Mouse (Mus musculus): Measurements from ENCODE around the gene Idh3g. TPM values are rescaled to one million over a fixed set of nuclear protein-coding genes. Genes with fewer than 3 reads are reported as not detected.
A peak's percentile ranks its signal among the peaks of the same experiment; 100 is the strongest.
"Not testable (repeated sequence)": the region's sequence is repeated elsewhere in the genome, so short reads cannot be mapped to it uniquely, and the experiment has no call there.

The Idh3g gene
- total RNA-seq, 2 experiments from 2014 or later, result 231 to 396 TPM

GRCm38 (mm10) chrX:73758611-73759290 lies 27.9 kb downstream of the Idh3g start:
- ATAC-seq (replicated peaks; ENCODE audit: poor library complexity), result 0 out of 2 replicates have a peak, but pooled peaks have one; percentile 14

GRCm38 (mm10) chrX:73756334-73757140 lies 30.2 kb downstream of the Idh3g start, which contains the start of gene Plxnb3:
TSS of gene Plxnb3 (plus strand) at chrX:73757090.
- no peak for ATAC-seq (replicated peaks; ENCODE audit: poor library complexity)

- ATAC-seq (replicated peaks; ENCODE audit: poor library complexity), result no peak; the same call in 1 of the 2 replicates
These were observed 37.7 kb downstream of the Idh3g start for GRCm38 (mm10) chrX:73748977-73749376.

- ATAC-seq (replicated peaks; ENCODE audit: poor library complexity), result no peak
These were observed 41.8 kb downstream of the Idh3g start for GRCm38 (mm10) chrX:73744774-73745481.

GRCm38 (mm10) chrX:73739841-73740240 lies 46.9 kb downstream of the Idh3g start:
- not testable (repeated sequence) for ATAC-seq (replicated peaks; ENCODE audit: poor library complexity)

GRCm38 (mm10) chrX:73739151-73739550 lies 47.5 kb downstream of the Idh3g start:
- ATAC-seq (replicated peaks; ENCODE audit: poor library complexity), result no peak

GRCm38 (mm10) chrX:73738155-73738554 lies 48.5 kb downstream of the Idh3g start:
- peak; percentile 64; the same call in 1 of the 2 replicates for ATAC-seq (replicated peaks; ENCODE audit: poor library complexity)

- no peak for ATAC-seq (replicated peaks; ENCODE audit: poor library complexity)
These were observed 55.8 kb downstream of the Idh3g start for GRCm38 (mm10) chrX:73730908-73731307.

Other genes starting within 250 kb of the Idh3g start
- gene Dusp9, start 147.5 kb downstream of the Idh3g start, total RNA-seq (2015), result 0.22 and 0.67 TPM in 2 replicates
- gene Dusp9, start 147.5 kb downstream of the Idh3g start, total RNA-seq (2017), result 0.44 and 0.67 TPM in 2 replicates
- gene Pnck, start 126.8 kb downstream of the Idh3g start, total RNA-seq (2015), result 0.71 and 1.2 TPM in 2 replicates
- gene Pnck, start 126.8 kb downstream of the Idh3g start, total RNA-seq (2017), result 0.21 TPM in 1 of 2 replicates, not detected in the other
- gene Slc6a8, start 113.7 kb downstream of the Idh3g start, total RNA-seq (2015), result 0.07 and 0.61 TPM in 2 replicates
- 0.04 TPM in 1 of 2 replicates, not detected in the other for gene Slc6a8, start 113.7 kb downstream of the Idh3g start, total RNA-seq (2017)
- 265 and 285 TPM in 2 replicates for gene Bcap31, start 70.7 kb downstream of the Idh3g start, total RNA-seq (2015)
- gene Bcap31, start 70.7 kb downstream of the Idh3g start, total RNA-seq (2017), result 218 and 226 TPM in 2 replicates
- 34.7 and 37.8 TPM in 2 replicates for gene Abcd1, start 70.3 kb downstream of the Idh3g start, total RNA-seq (2015)
- gene Abcd1, start 70.3 kb downstream of the Idh3g start, total RNA-seq (2017), result 13.6 and 19.4 TPM in 2 replicates
- not detected in 2 replicates for gene Plxnb3, start 29.8 kb downstream of the Idh3g start, total RNA-seq (2015)
- gene Plxnb3, start 29.8 kb downstream of the Idh3g start, total RNA-seq (2017), result 0.50 TPM in 1 of 2 replicates, not detected in the other
- not detected in 2 replicates for gene Srpk3, start 12.5 kb downstream of the Idh3g start, total RNA-seq (2015)
- gene Srpk3, start 12.5 kb downstream of the Idh3g start, total RNA-seq (2017), result 0.20 TPM in 1 of 2 replicates, not detected in the other
- 537 and 612 TPM in 2 replicates for gene Ssr4, start 131 bp upstream of the Idh3g start, total RNA-seq (2015)
- 295 and 337 TPM in 2 replicates for gene Ssr4, start 131 bp upstream of the Idh3g start, total RNA-seq (2017)
- gene Pdzd4, start 38.1 kb upstream of the Idh3g start, total RNA-seq (2015), result 0.32 and 0.51 TPM in 2 replicates
- 1.2 and 2.1 TPM in 2 replicates for gene Pdzd4, start 38.1 kb upstream of the Idh3g start, total RNA-seq (2017)
- not detected in 2 replicates for gene Avpr2, start 105.2 kb upstream of the Idh3g start, total RNA-seq (2015)
- 0.12 and 0.30 TPM in 2 replicates for gene Avpr2, start 105.2 kb upstream of the Idh3g start, total RNA-seq (2017)
- 1.3 and 1.5 TPM in 2 replicates for gene L1cam, start 109.2 kb upstream of the Idh3g start, total RNA-seq (2015)
- 0.17 and 0.46 TPM in 2 replicates for gene L1cam, start 109.2 kb upstream of the Idh3g start, total RNA-seq (2017)
- 21.8 and 25.2 TPM in 2 replicates for gene Arhgap4, start 135.0 kb upstream of the Idh3g start, total RNA-seq (2015)
- 39.2 and 40.1 TPM in 2 replicates for gene Arhgap4, start 135.0 kb upstream of the Idh3g start, total RNA-seq (2017)
- 115 and 125 TPM in 2 replicates for gene Naa10, start 135.0 kb upstream of the Idh3g start, total RNA-seq (2015)
- gene Naa10, start 135.0 kb upstream of the Idh3g start, total RNA-seq (2017), result 169 and 186 TPM in 2 replicates
- gene Renbp, start 144.0 kb upstream of the Idh3g start, total RNA-seq (2015), result 7.5 and 7.6 TPM in 2 replicates
- 17.6 and 33.4 TPM in 2 replicates for gene Renbp, start 144.0 kb upstream of the Idh3g start, total RNA-seq (2017)
- 125 and 129 TPM in 2 replicates for gene Hcfc1, start 179.5 kb upstream of the Idh3g start, total RNA-seq (2015)
- gene Hcfc1, start 179.5 kb upstream of the Idh3g start, total RNA-seq (2017), result 52.3 and 61.8 TPM in 2 replicates
- 74.6 and 83.9 TPM in 2 replicates for gene Irak1, start 237.0 kb upstream of the Idh3g start, total RNA-seq (2015)
- gene Irak1, start 237.0 kb upstream of the Idh3g start, total RNA-seq (2017), result 53.9 and 57.1 TPM in 2 replicates